ENCODE assay signal across 8 mouse cellular contexts in the genomic region with DNA sequence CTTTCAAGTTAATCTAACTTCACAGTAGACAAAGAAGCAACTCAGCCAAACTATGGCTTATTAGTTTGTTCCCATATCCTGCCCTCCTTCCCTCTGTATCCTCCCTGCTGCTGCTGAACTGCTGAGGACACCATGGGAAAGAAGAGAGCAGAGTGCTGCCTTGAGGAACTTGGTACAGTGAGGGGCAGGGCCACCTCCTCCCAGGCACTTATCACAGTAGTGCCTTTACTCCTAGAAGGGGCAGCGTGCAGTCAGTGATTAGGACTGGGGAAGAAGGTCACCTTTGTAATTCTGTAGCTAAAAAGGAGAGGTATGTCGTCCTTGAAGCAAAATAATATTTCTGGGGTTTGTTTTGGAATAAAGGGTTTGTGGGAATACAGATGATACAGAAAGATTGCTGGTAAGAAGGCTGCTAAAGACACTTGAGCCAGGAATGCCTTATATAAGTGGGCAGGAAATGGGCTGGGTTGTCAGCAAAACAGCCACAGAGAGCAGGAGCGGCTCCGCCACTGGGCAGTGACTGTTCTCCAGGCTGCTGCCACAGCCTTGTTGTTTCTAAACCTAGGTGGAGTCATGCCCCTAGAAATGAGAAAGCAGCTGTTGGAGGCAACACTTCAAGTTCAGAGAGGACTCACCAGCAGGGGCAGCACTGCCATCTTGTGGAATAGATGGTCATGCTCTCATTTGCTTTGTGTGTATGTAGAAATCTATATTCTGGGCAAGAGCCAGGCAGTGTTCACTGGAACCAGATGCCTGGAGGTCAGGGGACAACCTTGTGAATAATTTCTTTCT. TPM values are rescaled to one million over a fixed set of nuclear protein-coding genes. Genes with fewer than 3 reads are reported as not detected.
DNase-seq lines count a peak whose midpoint lies in the region; TF ChIP-seq lines count a peak whose summit lies in the region.

No protein-coding gene starts in this region.

- 34% methylated on average over 4 of the region's 4 CpGs for WGBS in macrophage (ENCODE audit: missing documents)

- H3K4me3 ChIP-seq in left cerebral cortex, adult 2 months, result no peak overlapping the region
- H3K4me3 ChIP-seq in macrophage (ENCODE audit: inconsistent target), result no peak overlapping the region

- intact Hi-C loops in left cerebral cortex, adult 2 months (cut with DNase I), result loop anchor here (2.0 to 5.0 kb wide), 2 partner anchors 81 to 98 kb away; a partner anchor contains a TSS

- peaks cover 46% of the 10 kb centered on the region for H3K36me3 ChIP-seq in macrophage (ENCODE audit: inconsistent target)

- TF ChIP-seq CTCF in left cerebral cortex, adult 2 months (IDR thresholded peaks at IDR 0.05), result peak; percentile 96

- peak overlapping the region; percentile 78 for H3K27ac ChIP-seq in left cerebral cortex, adult 2 months
- 0 out of 2 replicates have a peak overlapping the region, but pooled peaks have one; percentile 13 for H3K27ac ChIP-seq in macrophage

- peak; percentile 94 for DNase-seq in adipocyte (ENCODE audit: low spot score)
- DNase-seq in embryo, embryonic 10 days (ENCODE audit: low spot score), result peak; percentile 90
- DNase-seq in gastrocnemius, postnatal 10 days, result peak; percentile 73
- DNase-seq in hindlimb bud, embryonic 11.5 days (ENCODE audit: extremely low spot score, low read depth, low spot score), result peak; percentile 56
- peak; percentile 74 to 79 for DNase-seq in left cerebral cortex, adult 2 months (ENCODE audit: extremely low spot score in 1 of 2, low spot score in 2 of 2)
- DNase-seq in right cerebral cortex, adult 18-20 months, result peak; percentile 85
- peak; percentile 47 for DNase-seq in urinary bladder, adult 2 months (ENCODE audit: low spot score)

- no peaks in the 10 kb centered on the region; the same call in 1 of the 2 replicates for H3K79me2 ChIP-seq in macrophage (ENCODE audit: inconsistent target)

RNA-seq across cellular contexts. Expression of a gene that starts 33.7 kb away (rescaled TPM):
- 1 to 10 TPM; 1.5 to 1.7 TPM for total RNA-seq in gastrocnemius, postnatal 10 days (2021)
- total RNA-seq in left cerebral cortex, adult 2 months (2021), result 1 to 10 TPM; 6.9 to 7.3 TPM
- total RNA-seq in macrophage (2018; cell fraction: chromatin; rRNA removed), result 10 to 100 TPM; 11.1 to 60.9 (median 36.5) TPM
- total RNA-seq in macrophage (2018; cell fraction: cytosol; rRNA removed), result 1 to 10 TPM; 1.3 to 7.9 (median 4.4) TPM
- 10 to 100 TPM; 12.0 to 43.6 (median 28.5) TPM for total RNA-seq in macrophage (2018; cell fraction: nucleus; rRNA removed)
- 3.1 to 3.9 TPM (median 3.3 TPM) in 3 replicates for polyA plus RNA-seq in macrophage (2018)
- polyA plus RNA-seq in urinary bladder, adult 2 months (2012; rRNA removed), result 3.4 and 4.5 TPM in 2 replicates

RNA-seq across cellular contexts. Expression of a gene that starts 34.1 kb away (rescaled TPM):
- total RNA-seq in gastrocnemius, postnatal 10 days (2021), result 10 to 100 TPM; 65.9 to 66.4 TPM
- 10 to 100 TPM; 81.9 to 84.4 TPM for total RNA-seq in left cerebral cortex, adult 2 months (2021)
- total RNA-seq in macrophage (2018; cell fraction: chromatin; rRNA removed), result 10 to 100 TPM in 15 of 26 experiments, 1 to 10 TPM in 11; 4.1 to 28.2 (median 12.5) TPM
- total RNA-seq in macrophage (2018; cell fraction: cytosol; rRNA removed), result 100 to 1,000 TPM; 110 to 263 (median 166) TPM
- 100 to 1,000 TPM in 1 of 26 experiments, 10 to 100 TPM in 25; 27.1 to 102 (median 48.1) TPM for total RNA-seq in macrophage (2018; cell fraction: nucleus; rRNA removed)
- 12.2 to 134 TPM (median 90.1 TPM) in 3 replicates for polyA plus RNA-seq in macrophage (2018)
- polyA plus RNA-seq in urinary bladder, adult 2 months (2012; rRNA removed), result 71.0 and 72.5 TPM in 2 replicates
